Mouse (Mus musculus): ENCODE data around the gene Gla. TPM values are rescaled to one million over a fixed set of nuclear protein-coding genes. Genes with fewer than 3 reads are reported as not detected.

Gene Gla
- polyA plus RNA-seq, 1 experiment from 2014 or later, result 5.2 TPM

- no peaks in the 10 kb centered on the region for H3K9me3 ChIP-seq (ENCODE audit: low read length)
- no peaks in the 10 kb centered on the region for H3K36me3 ChIP-seq (ENCODE audit: insufficient read depth, low read length)
- 29% methylated on average over 10 of the region's 10 CpGs for WGBS
- H3K27ac ChIP-seq (ENCODE audit: low read length), result peak overlapping the region; percentile 68
- H3K9ac ChIP-seq (replicated peaks; ENCODE audit: low read length), result peak overlapping the region; percentile 65
- no peaks in the 10 kb centered on the region for H3K4me1 ChIP-seq (ENCODE audit: insufficient read depth, low read length)
- H3K27me3 ChIP-seq (ENCODE audit: insufficient read depth, low read length), result no peaks in the 10 kb centered on the region; the same call in 1 of the 2 replicates
- peak; percentile 2; the same call in 1 of the 2 replicates for ATAC-seq (ENCODE audit: low FRiP score, low TSS enrichment)
- peak overlapping the region; percentile 64 for H3K4me2 ChIP-seq (replicated peaks; ENCODE audit: low read depth, low read length)
- peak overlapping the region; percentile 65 for H3K4me3 ChIP-seq (ENCODE audit: low read length)
Measured at GRCm38 (mm10) chrX:134599922-134600565, 881 bp downstream of the Gla start.

- Histone ChIP-seq H3K4me3 (ENCODE audit: low read length) (no peak overlapping the region), H3K4me2 (replicated peaks; ENCODE audit: low read depth, low read length) (no peak overlapping the region), H3K36me3 (ENCODE audit: insufficient read depth, low read length) (0 out of 2 replicates have a peak, but pooled peaks cover 4% of the 10 kb centered on the region), H3K9ac (replicated peaks; ENCODE audit: low read length) (no peak overlapping the region), H3K27me3 (ENCODE audit: insufficient read depth, low read length) (no peaks in the 10 kb centered on the region; the same call in 1 of the 2 replicates), H3K9me3 (ENCODE audit: low read length) (no peaks in the 10 kb centered on the region), H3K4me1 (ENCODE audit: insufficient read depth, low read length) (no peaks in the 10 kb centered on the region), H3K27ac (ENCODE audit: low read length) (no peak overlapping the region)
- WGBS, result 57% methylated on average over 5 of the region's 5 CpGs
- ATAC-seq (ENCODE audit: low FRiP score, low TSS enrichment), result no peak
Measured at GRCm38 (mm10) chrX:134589836-134590235, 11.1 kb downstream of the Gla start.

GRCm38 (mm10) chrX:134588997-134589396 is 11.9 kb downstream of the Gla start:
- Histone ChIP-seq H3K9ac (replicated peaks; ENCODE audit: low read length) (no peak overlapping the region), H3K27ac (ENCODE audit: low read length) (no peak overlapping the region), H3K9me3 (ENCODE audit: low read length) (no peaks in the 10 kb centered on the region), H3K4me2 (replicated peaks; ENCODE audit: low read depth, low read length) (no peak overlapping the region), H3K27me3 (ENCODE audit: insufficient read depth, low read length) (no peaks in the 10 kb centered on the region; the same call in 1 of the 2 replicates), H3K36me3 (ENCODE audit: insufficient read depth, low read length) (0 out of 2 replicates have a peak, but pooled peaks cover 4% of the 10 kb centered on the region), H3K4me3 (ENCODE audit: low read length) (no peak overlapping the region), H3K4me1 (ENCODE audit: insufficient read depth, low read length) (no peaks in the 10 kb centered on the region)
- WGBS, result 89% methylated on average over 3 of the region's 3 CpGs
- no peak for ATAC-seq (ENCODE audit: low FRiP score, low TSS enrichment)

GRCm38 (mm10) chrX:134588261-134588660 is 12.7 kb downstream of the Gla start:
- Histone ChIP-seq H3K9ac (replicated peaks; ENCODE audit: low read length) (no peak overlapping the region), H3K9me3 (ENCODE audit: low read length) (no peaks in the 10 kb centered on the region), H3K36me3 (ENCODE audit: insufficient read depth, low read length) (0 out of 2 replicates have a peak, but pooled peaks cover 4% of the 10 kb centered on the region), H3K27me3 (ENCODE audit: insufficient read depth, low read length) (no peaks in the 10 kb centered on the region; the same call in 1 of the 2 replicates), H3K4me2 (replicated peaks; ENCODE audit: low read depth, low read length) (no peak overlapping the region), H3K4me3 (ENCODE audit: low read length) (no peak overlapping the region), H3K4me1 (ENCODE audit: insufficient read depth, low read length) (no peaks in the 10 kb centered on the region), H3K27ac (ENCODE audit: low read length) (no peak overlapping the region)
- 80% methylated on average over 4 of the region's 4 CpGs for WGBS
- ATAC-seq (ENCODE audit: low FRiP score, low TSS enrichment), result no peak

- peak overlapping the region; percentile 61 for H3K4me3 ChIP-seq (ENCODE audit: low read length)
Measured at GRCm38 (mm10) chrX:134586447-134586846, 14.5 kb downstream of the Gla start.

GRCm38 (mm10) chrX:134585103-134586002 is 15.6 kb downstream of the Gla start, which contains the start of gene Rpl36a:
TSS of gene Rpl36a (plus strand) at chrX:134585654.
- Histone ChIP-seq H3K9ac (replicated peaks; ENCODE audit: low read length) (peak within 1 kb of the TSS; percentile 75), H3K36me3 (ENCODE audit: insufficient read depth, low read length) (0 out of 2 replicates have a peak, but pooled peaks cover 4% of the 10 kb centered on the region), H3K4me1 (ENCODE audit: insufficient read depth, low read length) (no peaks in the 10 kb centered on the region), H3K4me2 (replicated peaks; ENCODE audit: low read depth, low read length) (peak within 1 kb of the TSS; percentile 66), H3K9me3 (ENCODE audit: low read length) (no peaks in the 10 kb centered on the region), H3K27me3 (ENCODE audit: insufficient read depth, low read length) (no peaks in the 10 kb centered on the region; the same call in 1 of the 2 replicates), H3K4me3 (ENCODE audit: low read length) (peak within 1 kb of the TSS; percentile 61), H3K27ac (ENCODE audit: low read length) (peak within 1 kb of the TSS; percentile 92)
- peak; percentile 98 for ATAC-seq (ENCODE audit: low FRiP score, low TSS enrichment)
- WGBS, result 21% methylated on average over 45 of the region's 45 CpGs

More at GRCm38 (mm10) chrX:134586447-134586846, 14.5 kb downstream of the Gla start:
- Histone ChIP-seq H3K4me1 (ENCODE audit: insufficient read depth, low read length) (no peaks in the 10 kb centered on the region), H3K27me3 (ENCODE audit: insufficient read depth, low read length) (no peaks in the 10 kb centered on the region; the same call in 1 of the 2 replicates), H3K36me3 (ENCODE audit: insufficient read depth, low read length) (0 out of 2 replicates have a peak, but pooled peaks cover 4% of the 10 kb centered on the region), H3K9ac (replicated peaks; ENCODE audit: low read length) (peak overlapping the region; percentile 75), H3K4me2 (replicated peaks; ENCODE audit: low read depth, low read length) (peak overlapping the region; percentile 66), H3K9me3 (ENCODE audit: low read length) (no peaks in the 10 kb centered on the region), H3K27ac (ENCODE audit: low read length) (0 out of 2 replicates have a peak overlapping the region, but pooled peaks have one; percentile 92)
- WGBS, result 36% methylated on average over 8 of the region's 8 CpGs
- ATAC-seq (ENCODE audit: low FRiP score, low TSS enrichment), result no peak

- WGBS, result 80% methylated on average over 11 of the region's 11 CpGs
- Histone ChIP-seq H3K9ac (replicated peaks; ENCODE audit: low read length) (no peak within 1 kb of the TSS), H3K9me3 (ENCODE audit: low read length) (no peaks in the 10 kb centered on the region)
Measured at GRCm38 (mm10) chrX:134582888-134583669, 17.8 kb downstream of the Gla start, which contains the start of gene Btk. TSS of gene Btk (minus strand) at chrX:134583570.

GRCm38 (mm10) chrX:134582270-134582669 is 18.7 kb downstream of the Gla start:
- Histone ChIP-seq H3K4me3 (ENCODE audit: low read length) (no peak overlapping the region), H3K27ac (ENCODE audit: low read length) (no peak overlapping the region), H3K9ac (replicated peaks; ENCODE audit: low read length) (no peak overlapping the region), H3K4me2 (replicated peaks; ENCODE audit: low read depth, low read length) (no peak overlapping the region), H3K4me1 (ENCODE audit: insufficient read depth, low read length) (no peaks in the 10 kb centered on the region), H3K9me3 (ENCODE audit: low read length) (no peaks in the 10 kb centered on the region), H3K27me3 (ENCODE audit: insufficient read depth, low read length) (no peaks in the 10 kb centered on the region; the same call in 1 of the 2 replicates), H3K36me3 (ENCODE audit: insufficient read depth, low read length) (no peaks in the 10 kb centered on the region)
- no peak for ATAC-seq (ENCODE audit: low FRiP score, low TSS enrichment)
- 80% methylated on average over 11 of the region's 11 CpGs for WGBS

More at GRCm38 (mm10) chrX:134582888-134583669, 17.8 kb downstream of the Gla start, which contains the start of gene Btk:
- H3K4me3 ChIP-seq (ENCODE audit: low read length), result no peak within 1 kb of the TSS
- H3K27me3 ChIP-seq (ENCODE audit: insufficient read depth, low read length), result no peaks in the 10 kb centered on the region; the same call in 1 of the 2 replicates
- H3K36me3 ChIP-seq (ENCODE audit: insufficient read depth, low read length), result no peaks in the 10 kb centered on the region
- no peak within 1 kb of the TSS for H3K4me2 ChIP-seq (replicated peaks; ENCODE audit: low read depth, low read length)
- ATAC-seq (ENCODE audit: low FRiP score, low TSS enrichment), result no peak
- H3K4me1 ChIP-seq (ENCODE audit: insufficient read depth, low read length), result no peaks in the 10 kb centered on the region
- H3K27ac ChIP-seq (ENCODE audit: low read length), result no peak within 1 kb of the TSS

Measured in kidney, embryonic 16.5 days (tissue).